Mouse (Mus musculus) left cerebral cortex, postnatal 25 days (tissue): Measurements from ENCODE around the gene Cerk. TPM values are rescaled to one million over a fixed set of nuclear protein-coding genes. Genes with fewer than 3 reads are reported as not detected.
"Not testable (repeated sequence)": the region's sequence is repeated elsewhere in the genome, so short reads cannot be mapped to it uniquely, and the experiment has no call there.

ENCODE experiments used
- DNase-seq, 2 experiments: peaks; one replicate each; pipeline ENCODE4 v3.0.0; 2022; ENCODE audit warnings: low spot score in 2 of 2, mixed read lengths in 1 of 2
- intact Hi-C: fragments of 180-260 bp; cut with DNase I; formaldehyde crosslinking; loops from one replicate; pipeline ENCODE4 v1.15.1; 2025
- total RNA-seq, 2 experiments: library from RNA; stranded (reverse); gene quantifications; 2 replicates each; pipeline ENCODE4 v1.2.3; 2021

The Cerk gene
- total RNA-seq, 2 experiments from 2014 or later, result 53.6 to 55.1 TPM

DNA sequence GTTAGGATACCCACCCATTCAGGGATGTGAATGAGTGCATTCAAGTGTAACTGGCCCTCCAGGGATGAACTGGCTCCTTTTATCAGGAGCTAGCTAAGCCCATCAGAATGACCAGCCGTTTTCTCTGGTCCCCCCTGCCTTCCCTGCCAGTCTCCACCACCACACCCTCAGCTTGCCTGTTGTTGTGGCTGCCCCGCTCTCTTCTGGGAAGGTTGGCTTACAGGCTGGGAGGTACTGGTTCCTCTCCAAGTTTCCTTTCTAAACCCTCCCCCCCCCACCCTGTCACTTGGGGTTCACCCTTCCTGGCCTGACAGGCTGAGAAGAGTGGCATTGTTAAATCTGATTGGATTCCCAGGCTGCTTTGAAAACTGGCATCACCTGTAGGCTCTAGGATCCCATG, 88.1 kb downstream of the Cerk start:
- intact Hi-C loops, result no loop called here
- DNase-seq, result no peak

DNA sequence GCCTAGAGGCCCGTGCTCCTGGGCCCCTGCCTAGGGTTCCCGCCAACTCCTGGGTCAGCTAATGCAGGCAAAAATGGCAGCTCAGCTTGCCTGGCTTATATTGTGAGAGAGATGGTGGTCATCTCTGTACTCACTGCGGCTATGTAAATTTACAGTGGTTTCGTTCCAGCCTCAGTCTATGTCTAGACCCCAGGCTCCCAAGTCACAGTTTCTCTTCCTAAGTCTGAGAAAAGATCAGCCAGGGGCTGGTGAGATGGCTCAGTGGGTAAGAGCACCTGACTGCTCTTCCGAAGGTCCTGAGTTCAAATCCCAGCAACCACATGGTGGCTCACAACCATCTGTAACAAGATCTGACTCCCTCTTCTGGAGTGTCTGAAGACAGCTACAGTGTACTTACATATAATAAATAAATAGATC, 89.3 kb downstream of the Cerk start:
- DNase-seq, intact Hi-C loops: not testable (repeated sequence)

DNA sequence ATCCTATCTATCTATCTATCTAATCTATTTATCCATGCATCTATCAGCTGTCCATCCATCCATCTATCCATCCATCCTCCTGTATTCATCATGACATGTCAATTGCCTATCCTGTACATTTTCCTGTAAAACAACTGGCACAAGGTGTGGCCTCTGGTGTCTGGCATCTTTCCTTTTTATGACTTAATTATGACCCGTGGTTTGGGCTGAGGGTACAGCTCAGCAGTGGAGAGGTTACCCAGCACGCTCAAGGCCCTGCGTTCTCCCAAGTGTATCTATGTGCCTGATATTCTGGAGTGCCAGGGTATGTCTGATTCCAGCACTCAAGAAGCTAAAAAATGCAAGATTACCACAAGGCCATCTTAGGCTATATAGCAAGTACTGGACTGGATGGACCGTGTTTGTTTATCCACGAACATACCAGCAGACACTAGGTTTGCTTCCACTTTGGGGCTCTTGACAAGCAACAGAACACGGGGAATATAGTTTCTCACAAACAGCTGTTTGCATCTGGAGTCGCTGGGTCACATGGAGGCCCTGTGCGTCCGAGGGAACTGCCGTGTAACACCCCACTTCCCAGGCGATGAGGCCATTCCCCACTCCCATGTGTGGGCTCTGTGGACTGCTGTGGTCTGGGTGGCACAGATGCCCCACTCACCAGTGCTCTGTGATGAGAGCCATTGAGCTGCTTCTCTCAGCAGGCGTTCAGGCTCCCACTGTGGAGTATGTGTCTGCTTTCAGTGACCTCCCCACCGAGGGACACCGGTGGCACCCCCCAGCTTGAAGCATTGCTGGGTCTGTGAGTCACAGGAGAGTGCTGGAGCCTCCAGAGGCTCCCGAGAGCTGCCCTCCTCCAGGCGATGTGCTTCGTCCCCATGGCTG, 90.0 kb downstream of the Cerk start:
- intact Hi-C loops, result no loop called here

DNA sequence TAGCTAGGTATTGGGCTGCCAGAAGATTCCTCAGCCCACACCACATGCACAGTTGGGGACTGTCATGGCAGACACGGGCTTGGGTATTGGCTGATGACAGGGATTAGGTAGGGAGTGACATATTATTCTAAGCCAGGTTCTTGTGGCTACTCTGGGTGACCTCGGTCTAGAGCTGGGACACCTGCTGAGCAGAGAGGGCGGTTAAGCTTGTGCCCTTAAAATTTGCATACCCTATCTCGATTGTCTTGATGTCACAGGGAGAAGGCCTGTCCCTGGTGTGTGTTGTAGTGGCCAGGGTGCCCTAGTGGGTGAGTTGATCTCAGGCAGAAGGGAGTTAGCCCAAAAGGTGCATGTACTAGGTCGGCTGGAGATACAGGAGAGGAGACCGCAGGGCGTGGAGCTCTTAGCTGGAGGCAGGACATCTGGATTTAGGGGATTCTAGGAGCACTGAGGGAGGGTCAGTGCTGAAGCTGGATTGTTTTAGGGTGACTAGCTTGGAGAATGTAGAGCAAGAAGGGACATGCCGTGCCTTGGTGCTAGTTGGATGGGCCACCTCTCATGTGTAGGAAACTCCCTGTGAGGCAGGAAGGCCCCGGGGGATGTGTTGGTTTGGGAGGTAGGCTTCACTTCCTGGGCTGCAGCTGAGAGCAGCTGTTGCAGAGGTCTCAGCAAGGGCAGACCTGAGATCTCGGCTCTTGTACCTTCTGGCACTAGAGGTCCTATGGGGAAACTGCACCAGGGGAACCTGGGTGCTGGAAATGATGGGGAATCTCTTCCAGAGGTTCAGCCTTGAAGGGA, 91.4 kb downstream of the Cerk start:
- no peak for DNase-seq
- intact Hi-C loops, result no loop called here

More for the DNA sequence above, 90.0 kb downstream of the Cerk start:
- DNase-seq, result no peak

DNA sequence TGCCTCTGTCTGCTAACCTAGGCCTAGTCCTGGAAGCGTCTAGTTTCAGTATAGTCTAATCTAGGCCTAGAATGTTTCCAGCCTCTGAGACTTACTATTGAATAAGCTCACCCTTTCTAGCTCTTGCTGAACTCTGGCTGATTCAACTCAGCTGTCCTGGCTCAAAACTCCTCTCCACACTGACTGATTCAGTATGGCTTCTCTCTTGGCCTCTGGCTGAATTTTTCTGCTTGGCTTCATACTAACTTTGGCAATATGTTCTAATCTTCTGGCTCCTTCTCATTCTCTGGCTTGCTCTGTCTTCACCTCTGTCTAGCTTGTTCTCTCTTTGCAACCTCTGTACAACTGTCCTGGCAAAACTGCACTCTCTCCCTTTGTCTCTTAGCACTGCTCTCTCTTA, 92.7 kb downstream of the Cerk start:
- DNase-seq, result no peak
- intact Hi-C loops, result no loop called here

DNA sequence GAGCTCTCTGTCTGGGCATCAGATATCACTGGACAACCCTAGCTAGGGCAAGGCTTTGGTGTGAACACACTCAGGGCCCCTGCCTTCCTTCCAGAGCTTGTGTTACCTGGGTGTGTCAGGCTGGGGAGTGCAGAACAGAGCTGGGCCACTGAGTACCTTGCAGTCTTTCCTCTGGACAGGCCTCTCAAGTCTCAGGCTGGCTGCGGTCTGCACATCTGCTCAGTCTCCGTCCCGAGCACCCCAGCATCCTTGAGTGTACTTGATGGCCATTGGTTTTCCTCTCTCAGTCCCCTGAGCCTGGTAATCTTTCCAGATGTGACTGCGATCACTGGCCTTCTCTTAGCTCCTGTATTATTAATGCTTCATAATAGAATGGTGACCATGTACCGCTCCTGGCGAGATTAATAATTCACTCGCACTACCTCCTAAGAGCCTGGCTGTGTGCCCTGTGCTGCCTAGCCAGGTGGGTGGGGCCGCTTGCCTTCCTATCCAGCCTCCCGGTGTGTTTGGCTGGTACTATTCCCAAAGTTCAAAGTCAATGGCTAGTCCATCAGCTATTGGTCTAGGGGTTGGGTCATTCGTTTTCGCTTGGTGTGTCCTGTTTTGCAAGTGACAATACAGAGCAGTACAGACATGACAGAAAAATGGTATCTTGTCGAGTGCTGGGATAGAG, 93.8 kb downstream of the Cerk start:
- DNase-seq, result no peak
- intact Hi-C loops, result no loop called here

DNA sequence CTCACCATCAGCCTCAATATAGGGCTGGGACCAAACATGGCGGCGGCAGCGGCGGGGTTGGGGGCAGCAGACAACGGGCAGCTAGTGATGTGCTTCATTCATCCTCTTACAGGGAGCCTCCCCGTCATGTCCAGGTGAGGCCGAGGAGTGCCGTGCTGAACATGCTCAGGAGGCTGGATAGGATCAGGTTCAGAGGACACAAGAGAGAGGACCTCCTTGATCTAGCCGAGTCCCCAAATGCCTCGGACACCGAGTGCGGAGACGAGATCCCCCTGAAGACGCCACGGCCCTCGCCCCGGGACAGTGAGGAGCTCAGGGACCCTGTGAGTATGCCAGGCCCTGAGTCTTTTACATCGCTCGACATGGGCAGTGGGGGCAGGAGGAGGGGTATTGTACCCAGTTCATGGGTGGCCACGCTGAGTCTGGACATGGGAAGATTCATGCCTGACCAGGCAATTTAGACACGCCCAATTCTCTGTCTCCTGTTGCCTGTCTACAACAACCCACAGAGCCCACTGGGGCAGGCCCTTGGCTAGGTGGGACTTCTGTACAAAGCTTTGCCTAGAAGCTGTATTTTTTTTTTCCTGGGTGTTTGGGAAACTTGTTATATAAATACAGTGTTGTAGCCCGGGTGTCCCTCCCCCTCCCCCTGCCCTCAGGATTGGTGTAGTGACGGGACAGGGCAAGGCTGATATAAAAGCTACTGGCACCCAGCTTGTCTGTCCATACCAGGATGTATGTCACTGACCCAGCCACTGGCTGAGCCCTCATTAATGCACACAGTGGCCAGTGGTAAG, 94.5 kb downstream of the Cerk start:
- intact Hi-C loops, result no loop called here
- DNase-seq, result no peak

DNA sequence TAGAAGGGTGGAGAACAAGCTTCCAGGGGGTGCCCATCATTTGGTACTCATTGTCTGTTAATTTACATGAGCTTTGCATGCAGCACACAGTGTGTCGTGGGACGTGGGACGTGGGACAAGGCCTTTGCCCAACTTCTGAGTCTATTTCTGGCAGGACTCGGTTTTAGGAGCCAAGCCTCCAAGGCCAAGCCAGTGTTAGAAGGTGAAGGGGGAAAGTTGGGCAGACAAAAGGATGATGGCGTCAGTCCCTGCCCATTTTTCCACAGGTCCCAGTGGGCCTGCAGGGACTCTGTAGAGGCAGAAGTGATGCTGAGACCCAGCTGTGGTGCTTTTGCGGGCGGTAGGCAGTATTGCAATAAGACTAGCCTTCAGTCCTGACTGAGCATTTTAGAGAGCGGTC, 95.4 kb downstream of the Cerk start:
- intact Hi-C loops, result no loop called here
- no peak for DNase-seq

DNA sequence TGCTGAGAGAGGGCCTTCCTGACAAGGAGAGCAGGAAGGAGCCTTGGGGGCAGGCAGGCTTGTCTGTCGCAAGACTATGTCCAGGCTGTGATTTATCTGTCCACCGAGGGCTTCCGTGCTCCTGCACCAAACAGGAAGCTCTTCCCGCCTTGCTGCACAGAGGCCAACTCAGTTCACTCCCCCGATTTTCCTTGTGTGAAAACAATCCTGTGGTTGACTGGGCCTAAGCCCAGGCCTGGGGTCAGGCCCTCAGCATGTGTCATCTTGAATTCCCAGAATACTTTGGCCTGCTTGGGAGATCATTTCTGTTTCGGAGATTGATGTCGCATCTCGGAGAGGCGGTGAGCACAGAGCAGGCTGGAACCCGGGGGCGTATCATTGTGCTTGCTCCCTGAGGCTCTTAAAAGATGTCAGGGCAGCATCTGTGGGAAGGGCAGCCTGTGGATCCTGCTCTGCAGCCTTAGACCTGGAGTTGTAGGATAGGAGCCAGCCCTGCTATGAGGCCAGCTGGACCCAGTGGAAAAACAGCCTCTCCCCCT, 95.9 kb downstream of the Cerk start:
- DNase-seq, result no peak
- intact Hi-C loops, result no loop called here

Other genes starting within 250 kb of the Cerk start
- gene Celsr1, start 152.4 kb downstream of the Cerk start, total RNA-seq, result 1 to 10 TPM; 3.1 to 3.9 TPM
- gene Gramd4, start 128.4 kb downstream of the Cerk start, total RNA-seq, result 10 to 100 TPM; 42.0 to 47.6 TPM
- 10 to 100 TPM; 28.8 to 31.6 TPM for gene Tbc1d22a, start 28.3 kb upstream of the Cerk start, total RNA-seq